Comparison of ENCODE assay signal across 8 mouse cellular contexts in the genomic region with DNA sequence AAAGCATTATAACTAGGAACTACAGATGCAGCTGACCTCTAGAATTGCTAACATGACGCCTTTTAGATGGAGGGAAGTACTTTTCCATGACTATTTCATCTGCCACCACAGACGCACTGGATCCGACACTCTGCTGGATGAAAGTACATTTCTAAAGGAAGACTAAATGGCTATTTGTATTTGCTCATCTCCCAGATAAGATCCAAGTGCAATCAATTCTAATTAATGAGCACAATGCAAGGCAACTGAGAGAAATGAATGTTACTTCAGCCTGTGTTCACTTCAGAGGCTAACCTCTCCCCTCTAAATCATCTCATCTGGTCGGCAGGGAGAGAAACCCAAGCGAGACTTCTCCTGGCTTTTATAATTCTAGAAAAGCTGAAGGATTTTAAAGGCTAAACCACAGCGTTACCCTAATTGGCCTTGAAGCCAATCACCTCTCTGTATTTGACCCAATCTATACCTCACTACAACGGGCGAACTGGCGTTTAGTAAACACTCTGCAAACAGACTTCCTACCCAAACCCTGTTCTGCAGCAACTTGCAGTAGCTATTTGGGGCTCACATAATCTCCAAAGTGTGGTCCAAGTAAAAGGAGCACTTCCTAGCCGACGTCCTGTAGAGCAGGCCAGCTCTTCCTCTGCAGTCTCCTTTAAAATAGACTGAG. TPM values are rescaled to one million over a fixed set of nuclear protein-coding genes. Genes with fewer than 3 reads are reported as not detected.
DNase-seq lines count a peak whose midpoint lies in the region; ATAC-seq and TF ChIP-seq lines count a peak whose summit lies in the region.

No protein-coding gene starts in this region.

- ATAC-seq in common myeloid progenitor, adult 5-6 weeks (replicated peaks; ENCODE audit: low read depth, poor library complexity, severe bottlenecking): peak; percentile 37
- ATAC-seq in midbrain, embryonic 14.5 days (ENCODE audit: low FRiP score, low TSS enrichment): no peak

- DNase-seq in left cerebral cortex, adult 2 months (ENCODE audit: extremely low spot score in 1 of 2, low spot score in 2 of 2): no peak
- no peak for DNase-seq in left cerebral cortex, postnatal 36 days (ENCODE audit: low spot score in 2 of 2)
- peak; percentile 16 for DNase-seq in hindlimb bud, embryonic 11.5 days (ENCODE audit: extremely low spot score, low read depth, low spot score)
- DNase-seq in midbrain, embryonic 14.5 days: no peak
- no peak for DNase-seq in cerebellum, adult 11 months
- no peak for DNase-seq in right cerebral cortex, postnatal 36 days (ENCODE audit: low spot score in 2 of 2)
- no peak for DNase-seq in urinary bladder, postnatal 4 days (ENCODE audit: low spot score in 2 of 2)

- H3K4me1 ChIP-seq in midbrain, embryonic 14.5 days (ENCODE audit: control insufficient read depth, insufficient read depth, low read length): peaks cover 4% of the 10 kb centered on the region; the same call in 1 of the 2 replicates

- H3K9ac ChIP-seq in midbrain, embryonic 14.5 days (replicated peaks; ENCODE audit: low read length): peak overlapping the region; percentile 75

- H3K27ac ChIP-seq in left cerebral cortex, adult 2 months: peak overlapping the region; percentile 90
- peak overlapping the region; percentile 82 for H3K27ac ChIP-seq in midbrain, embryonic 14.5 days (replicated peaks; ENCODE audit: low read depth, low read length)

- TF ChIP-seq CTCF in left cerebral cortex, adult 2 months (IDR thresholded peaks at IDR 0.05): no peak

- 17% methylated on average over 11 of the region's 11 CpGs for WGBS in midbrain, embryonic 14.5 days

- H3K27me3 ChIP-seq in midbrain, embryonic 14.5 days (ENCODE audit: control insufficient read depth, insufficient read depth, low read length): no peaks in the 10 kb centered on the region

- no peaks in the 10 kb centered on the region for H3K9me3 ChIP-seq in midbrain, embryonic 14.5 days (ENCODE audit: control insufficient read depth, low read length)

- H3K4me3 ChIP-seq in left cerebral cortex, adult 2 months: peak overlapping the region; percentile 78
- H3K4me3 ChIP-seq in midbrain, embryonic 14.5 days (replicated peaks; ENCODE audit: low read depth, low read length): peak overlapping the region; percentile 77

- H3K4me2 ChIP-seq in midbrain, embryonic 14.5 days (ENCODE audit: low read length): peak overlapping the region; percentile 90

- peaks cover 23% of the 10 kb centered on the region for H3K36me3 ChIP-seq in midbrain, embryonic 14.5 days (ENCODE audit: control insufficient read depth, insufficient read depth, low read length)

- intact Hi-C loops in left cerebral cortex, adult 2 months (cut with DNase I): loop anchor here (10.0 kb wide), 1 partner anchor 735 kb away; no protein-coding TSS in a partner anchor
- intact Hi-C loops in left cerebral cortex, postnatal 36 days (cut with DNase I): no loop called here

RNA-seq across cellular contexts. Expression of a gene that starts 0.7 kb away (rescaled TPM):
- total RNA-seq in left cerebral cortex, adult 2 months (2021): 10 to 100 TPM; 16.5 to 20.8 TPM
- total RNA-seq in left cerebral cortex, postnatal 36 days (2021): 10 to 100 TPM; 17.6 to 19.2 TPM
- total RNA-seq in common myeloid progenitor, adult 5-6 weeks (2017): 43.0 and 53.8 TPM in 2 replicates
- polyA plus RNA-seq in midbrain, embryonic 14.5 days (2014; fragmentation: Nextera tagmentation; extraction: Ambion mirVana): 35.8 and 41.6 TPM in 2 replicates
